Mouse (Mus musculus): ENCODE measurements around the gene Prelid1.

GRCm38 (mm10) chr13:55313051-55313450, 7.2 kb upstream of the Prelid1 start:
- no peak for TF ChIP-seq GATA1 (IDR thresholded peaks at IDR 0.05; ENCODE audit: borderline replicate concordance, low read length)
- TF ChIP-seq CTCF (IDR thresholded peaks at IDR 0.05; ENCODE audit: low read depth, low read length) = no peak
